Mouse (Mus musculus) C2C12 (cell line): ENCODE measurements around the gene Krt7. TPM values are rescaled to one million over a fixed set of nuclear protein-coding genes. Genes with fewer than 3 reads are reported as not detected.

ENCODE experiments used
- H3K27me3 ChIP-seq: one replicate; pipeline ENCODE4 v1.6.1; 2011; ENCODE audit not compliant: control insufficient read depth, insufficient read depth, insufficient read length
- H3K36me3 ChIP-seq: one replicate; pipeline ENCODE4 v1.6.1; 2011; ENCODE audit not compliant: control insufficient read depth, insufficient read depth
- H3K4me3 ChIP-seq: one replicate; pipeline ENCODE4 v1.5.1; 2011; ENCODE audit warnings: mild to moderate bottlenecking, control low read depth; ENCODE audit not compliant: poor library complexity, insufficient read depth, severe bottlenecking
- H3K79me2 ChIP-seq: one replicate; pipeline ENCODE4 v1.6.1; 2011; ENCODE audit not compliant: control insufficient read depth, insufficient read depth
- H3K79me3 ChIP-seq: one replicate; pipeline ENCODE4 v1.6.1; 2011; ENCODE audit warnings: low read depth, control low read depth
- H3ac ChIP-seq: one replicate; pipeline ENCODE3; 2011; ENCODE audit warnings: low read depth; ENCODE audit not compliant: control insufficient read depth, insufficient read length
- CEBPB ChIP-seq: IDR thresholded peaks from one replicate; pipeline ENCODE4 v1.6.1; 2011; ENCODE audit warnings: low read depth, mild to moderate bottlenecking, control low read depth, moderate library complexity
- CTCF ChIP-seq: IDR thresholded peaks from one replicate; pipeline ENCODE4 v1.5.1; 2011; ENCODE audit not compliant: control insufficient read depth, insufficient read depth, insufficient read length
- FOSL1 ChIP-seq: IDR thresholded peaks from one replicate; pipeline ENCODE4 v1.8.0; 2011; ENCODE audit warnings: mild to moderate bottlenecking, low read length; ENCODE audit not compliant: poor library complexity, insufficient read depth, severe bottlenecking
- MAX ChIP-seq: IDR thresholded peaks from one replicate; pipeline ENCODE4 v1.6.1; 2011; ENCODE audit warnings: mild to moderate bottlenecking, control low read depth
- MYOD1 ChIP-seq: IDR thresholded peaks from one replicate; pipeline ENCODE4 v1.6.1; 2011; ENCODE audit warnings: low read depth; ENCODE audit not compliant: control insufficient read depth, insufficient read length
- MYOG ChIP-seq: IDR thresholded peaks from one replicate; pipeline ENCODE4 v1.6.1; 2011; ENCODE audit not compliant: control insufficient read depth, insufficient read length; ENCODE audit errors: extremely low read depth
- USF1 ChIP-seq: IDR thresholded peaks from one replicate; pipeline ENCODE4 v1.6.1; 2011; ENCODE audit warnings: low read depth, mild to moderate bottlenecking, control low read depth, moderate library complexity
- polyA plus RNA-seq: library from polyadenylated mRNA; unstranded; fragments of >200 nt; fragmentation: generic; extraction: Trizol; gene quantifications from one replicate; pipeline ENCODE4 v1.2.1, GENCODE M21; 2012; ENCODE audit warnings: missing spikeins

The Krt7 gene
- polyA plus RNA-seq, 1 experiment, result 0.04 TPM

- Histone ChIP-seq H3K36me3 (no peaks in the 10 kb centered on the region), H3K27me3 (no peaks in the 10 kb centered on the region), H3K4me3 (no peak overlapping the region), H3K79me2 (no peaks in the 10 kb centered on the region), H3K79me3 (no peaks in the 10 kb centered on the region), H3ac (peak overlapping the region; percentile 8)
- no peak for TF ChIP-seq USF1
- TF ChIP-seq FOSL1, result peak; percentile 88
- peak; percentile 59 for TF ChIP-seq MYOD1
- peak; percentile 83 for TF ChIP-seq MAX
Measured at GRCm38 (mm10) chr15:101455292-101455691, 44.4 kb downstream of the Krt7 start.

- Histone ChIP-seq H3K79me2 (no peaks in the 10 kb centered on the region), H3K36me3 (no peaks in the 10 kb centered on the region), H3K27me3 (peaks cover 1% of the 10 kb centered on the region), H3K4me3 (no peak overlapping the region), H3K79me3 (no peaks in the 10 kb centered on the region), H3ac (no peak overlapping the region)
- no peak for TF ChIP-seq CTCF
- TF ChIP-seq MYOD1, result no peak
- TF ChIP-seq CEBPB, result no peak
- no peak for TF ChIP-seq MYOG
- no peak for TF ChIP-seq FOSL1
- no peak for TF ChIP-seq MAX
- no peak for TF ChIP-seq USF1
Measured at GRCm38 (mm10) chr15:101455891-101456290, 45.0 kb downstream of the Krt7 start.

GRCm38 (mm10) chr15:101458361-101458930 lies 47.6 kb downstream of the Krt7 start:
- no peaks in the 10 kb centered on the region for H3K36me3 ChIP-seq
- peaks cover 17% of the 10 kb centered on the region for H3K27me3 ChIP-seq
- no peaks in the 10 kb centered on the region for H3K79me2 ChIP-seq
- H3ac ChIP-seq, result no peak overlapping the region
- H3K4me3 ChIP-seq, result no peak overlapping the region
- TF ChIP-seq MYOG, result no peak
- peak; percentile 33 for TF ChIP-seq FOSL1
- TF ChIP-seq MAX, result peak; percentile 68
- H3K79me3 ChIP-seq, result no peaks in the 10 kb centered on the region

GRCm38 (mm10) chr15:101459283-101459682 lies 48.4 kb downstream of the Krt7 start:
- H3K79me3 ChIP-seq, result no peaks in the 10 kb centered on the region
- TF ChIP-seq USF1, result no peak
- TF ChIP-seq CEBPB, result no peak
- TF ChIP-seq MYOG, result no peak
- TF ChIP-seq FOSL1, result no peak
- TF ChIP-seq CTCF, result no peak
- no peak for TF ChIP-seq MYOD1
- TF ChIP-seq MAX, result no peak
- no peaks in the 10 kb centered on the region for H3K79me2 ChIP-seq
- no peak overlapping the region for H3K4me3 ChIP-seq
- no peaks in the 10 kb centered on the region for H3K36me3 ChIP-seq
- peaks cover 23% of the 10 kb centered on the region for H3K27me3 ChIP-seq
- H3ac ChIP-seq, result no peak overlapping the region

- H3K36me3 ChIP-seq, result no peaks in the 10 kb centered on the region
- TF ChIP-seq CTCF (no peak), CEBPB (no peak), USF1 (no peak), MYOD1 (no peak), MAX (no peak), FOSL1 (no peak), MYOG (no peak)
- H3ac ChIP-seq, result no peak within 1 kb of the TSS
- H3K79me2 ChIP-seq, result no peaks in the 10 kb centered on the region
- no peak within 1 kb of the TSS for H3K4me3 ChIP-seq
- H3K27me3 ChIP-seq, result peaks cover 36% of the 10 kb centered on the region
- no peaks in the 10 kb centered on the region for H3K79me3 ChIP-seq
Measured at GRCm38 (mm10) chr15:101463651-101464050, 52.8 kb downstream of the Krt7 start, which contains the start of gene Krt81. Krt81 (minus strand) TSS chr15:101463751.

GRCm38 (mm10) chr15:101469093-101469492 lies 58.2 kb downstream of the Krt7 start:
- TF ChIP-seq MYOG, result no peak
- no peak for TF ChIP-seq CTCF
- TF ChIP-seq MYOD1, result no peak
- TF ChIP-seq FOSL1, result no peak
- TF ChIP-seq USF1, result no peak
- no peak for TF ChIP-seq MAX
- no peak for TF ChIP-seq CEBPB
- H3K79me3 ChIP-seq, result no peaks in the 10 kb centered on the region
- H3K79me2 ChIP-seq, result no peaks in the 10 kb centered on the region
- peaks cover 15% of the 10 kb centered on the region for H3K27me3 ChIP-seq
- no peaks in the 10 kb centered on the region for H3K36me3 ChIP-seq
- no peak overlapping the region for H3ac ChIP-seq
- no peak overlapping the region for H3K4me3 ChIP-seq
